Mouse (Mus musculus) c-Kit-negative CD71-positive TER-119-positive erythroid progenitor cells, embryonic 14.5 days (primary cell): ENCODE results near the gene Arntl2.

Experiments
- DNase-seq: peaks from one replicate; pipeline ENCODE4 v3.0.0-alpha.2; 2013; ENCODE audit warnings: low read depth, low spot score

The Arntl2 gene

DNA sequence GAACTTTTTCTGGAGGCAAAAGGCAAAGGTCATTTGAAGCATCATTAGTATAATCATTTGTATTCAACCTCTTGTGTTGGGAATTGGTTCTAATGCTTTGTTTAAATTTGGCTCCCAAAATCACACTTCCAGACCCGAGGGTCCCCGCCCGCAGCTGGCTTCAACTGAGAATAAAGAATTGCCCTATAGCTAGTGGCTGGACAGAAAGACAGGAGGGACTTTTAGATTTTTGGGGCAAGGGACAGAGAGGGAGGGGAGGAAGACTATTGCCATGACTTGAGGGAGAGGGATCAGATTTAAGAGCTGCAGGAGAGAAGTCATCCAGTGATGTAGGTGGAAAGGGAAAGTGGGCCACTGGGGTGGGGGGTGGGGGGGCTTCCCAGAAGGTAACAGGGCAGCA lies 14.3 kb upstream of the Arntl2 start:
- DNase-seq: no peak

DNA sequence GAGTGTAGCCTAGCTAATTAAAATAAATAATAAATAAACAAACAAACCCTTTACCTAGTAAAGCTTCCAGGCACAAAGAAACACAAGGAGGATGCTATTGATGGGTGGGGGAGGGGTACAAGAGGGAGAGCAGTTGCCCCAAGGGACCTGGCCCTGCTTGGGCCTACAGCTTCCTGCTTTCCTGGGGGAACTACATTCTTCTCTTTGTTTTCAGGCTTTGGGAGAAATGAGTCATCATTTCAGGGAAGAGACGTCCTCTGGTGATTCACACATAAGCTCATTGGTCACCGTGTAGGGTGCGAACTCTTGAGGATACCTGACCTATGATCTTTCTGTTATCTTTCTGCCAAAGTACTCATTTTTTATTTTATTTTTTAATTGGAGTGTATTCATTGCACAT lies 2.3 kb upstream of the Arntl2 start:
- no peak for DNase-seq

DNA sequence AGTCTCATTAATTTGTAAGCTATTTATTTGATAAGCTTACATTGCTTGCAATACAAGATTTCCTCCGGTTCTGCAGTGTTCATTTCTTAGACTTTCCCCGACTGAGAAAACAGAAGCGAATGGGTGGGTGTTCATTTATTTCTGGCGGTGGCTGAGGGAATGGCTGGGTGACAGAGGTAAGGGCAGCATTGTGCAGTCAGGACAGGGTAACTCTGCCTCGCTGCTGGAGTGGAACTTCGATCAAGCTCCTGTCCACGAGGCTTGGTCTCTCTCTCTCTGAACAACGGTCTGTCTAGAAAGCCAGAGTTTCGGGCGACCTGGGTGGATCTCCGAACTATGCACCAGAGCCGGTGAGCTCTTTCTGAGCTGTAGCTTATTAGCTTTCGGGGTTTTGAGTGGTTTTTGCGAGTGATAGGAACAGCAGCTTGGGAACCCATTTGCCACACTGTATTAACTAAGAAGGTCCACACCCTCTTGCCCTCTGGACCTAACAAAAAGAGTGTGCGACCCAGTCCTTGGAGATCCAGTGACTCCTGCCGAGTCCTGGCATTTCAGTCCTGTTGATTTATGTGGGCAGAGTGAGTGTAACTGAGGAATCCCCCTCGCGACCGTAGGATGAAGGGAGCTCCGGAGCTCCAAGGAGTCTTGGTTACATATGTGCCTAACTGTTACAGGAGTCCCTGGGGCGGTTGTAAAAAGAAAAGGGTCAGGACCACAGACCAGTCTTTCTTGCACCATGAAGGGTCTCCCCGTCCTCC lies 510 bp upstream of the Arntl2 start:
- no peak for DNase-seq

GRCm38 (mm10) chr6:146797446-146797845 lies 1.6 kb downstream of the Arntl2 start:
- DNase-seq: no peak

DNA sequence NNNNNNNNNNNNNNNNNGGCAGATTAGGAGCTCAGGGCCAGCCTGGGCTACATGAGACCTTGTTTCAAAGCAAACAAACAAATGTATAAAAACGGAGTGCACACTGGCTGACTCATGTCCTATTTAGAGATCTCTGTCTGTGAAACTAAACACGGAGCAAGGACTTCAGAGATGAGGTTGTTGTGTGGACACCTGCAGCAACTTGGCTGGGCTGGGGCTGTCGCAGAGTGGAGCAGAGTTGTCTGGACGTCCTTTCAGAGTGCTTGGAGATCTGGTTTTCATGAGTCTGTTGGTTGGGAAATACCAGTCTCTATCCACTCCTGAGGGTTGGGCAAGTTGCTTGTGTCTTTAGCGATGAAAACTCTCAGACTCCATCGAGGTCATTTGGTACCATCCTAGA lies 14.1 kb downstream of the Arntl2 start:
- DNase-seq: no peak

DNA sequence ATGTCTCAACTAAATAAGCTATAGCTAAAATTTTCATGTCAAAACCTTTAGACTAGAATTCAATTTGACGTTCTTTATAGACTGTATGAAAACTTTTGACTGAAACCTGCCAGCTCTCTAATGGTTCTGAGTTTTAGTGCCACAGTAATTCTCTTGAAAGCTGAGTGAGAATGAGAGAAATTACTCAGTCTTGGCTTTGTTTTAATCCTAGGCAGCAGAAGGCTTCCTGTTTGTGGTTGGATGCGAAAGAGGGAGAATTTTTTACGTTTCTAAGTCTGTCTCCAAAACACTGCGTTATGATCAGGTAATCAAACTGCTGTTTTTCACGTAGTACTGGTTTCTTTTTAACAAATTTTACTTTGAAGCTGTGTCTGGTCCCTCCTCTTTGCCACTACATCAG lies 17.2 kb downstream of the Arntl2 start:
- no peak for DNase-seq

DNA sequence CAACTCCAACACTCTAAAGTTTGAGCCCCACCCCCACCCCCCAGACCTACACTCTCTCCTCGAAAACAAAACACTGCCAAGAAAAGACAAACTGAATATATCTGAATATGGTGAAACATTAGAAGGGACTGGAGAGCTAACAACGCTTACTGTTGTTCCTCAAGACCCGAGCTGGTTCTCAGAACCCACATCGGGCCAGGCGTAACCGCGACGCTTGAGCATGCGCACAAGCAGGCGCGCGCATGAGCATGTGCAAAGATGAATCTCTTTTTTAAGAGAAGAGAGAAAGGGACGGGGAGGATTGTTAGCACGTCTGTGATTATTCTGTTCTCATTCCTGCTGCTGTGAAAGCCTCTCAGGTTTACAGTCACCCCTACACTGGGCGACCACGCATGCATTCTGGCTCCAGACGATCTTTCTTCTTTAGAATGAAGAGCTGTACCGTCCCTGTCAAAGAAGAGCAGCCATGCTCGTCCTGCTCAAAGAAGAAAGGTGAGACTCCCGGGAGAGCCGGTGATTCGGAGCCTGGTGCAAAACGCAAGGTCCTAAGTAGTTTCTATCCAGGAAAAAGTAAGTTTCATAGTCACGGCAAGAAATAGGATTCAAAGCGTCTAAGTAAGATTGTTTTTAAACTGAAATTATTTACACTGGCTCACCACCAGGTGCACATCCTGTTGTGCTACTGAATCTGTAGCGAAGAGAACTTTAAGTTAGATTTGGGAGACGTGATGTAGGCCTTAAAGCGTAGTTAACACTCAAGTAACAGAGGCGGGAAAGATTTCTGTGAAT lies 24.5 kb downstream of the Arntl2 start:
- no peak for DNase-seq

GRCm38 (mm10) chr6:146821958-146822357 lies 26.1 kb downstream of the Arntl2 start:
- DNase-seq: no peak

DNA sequence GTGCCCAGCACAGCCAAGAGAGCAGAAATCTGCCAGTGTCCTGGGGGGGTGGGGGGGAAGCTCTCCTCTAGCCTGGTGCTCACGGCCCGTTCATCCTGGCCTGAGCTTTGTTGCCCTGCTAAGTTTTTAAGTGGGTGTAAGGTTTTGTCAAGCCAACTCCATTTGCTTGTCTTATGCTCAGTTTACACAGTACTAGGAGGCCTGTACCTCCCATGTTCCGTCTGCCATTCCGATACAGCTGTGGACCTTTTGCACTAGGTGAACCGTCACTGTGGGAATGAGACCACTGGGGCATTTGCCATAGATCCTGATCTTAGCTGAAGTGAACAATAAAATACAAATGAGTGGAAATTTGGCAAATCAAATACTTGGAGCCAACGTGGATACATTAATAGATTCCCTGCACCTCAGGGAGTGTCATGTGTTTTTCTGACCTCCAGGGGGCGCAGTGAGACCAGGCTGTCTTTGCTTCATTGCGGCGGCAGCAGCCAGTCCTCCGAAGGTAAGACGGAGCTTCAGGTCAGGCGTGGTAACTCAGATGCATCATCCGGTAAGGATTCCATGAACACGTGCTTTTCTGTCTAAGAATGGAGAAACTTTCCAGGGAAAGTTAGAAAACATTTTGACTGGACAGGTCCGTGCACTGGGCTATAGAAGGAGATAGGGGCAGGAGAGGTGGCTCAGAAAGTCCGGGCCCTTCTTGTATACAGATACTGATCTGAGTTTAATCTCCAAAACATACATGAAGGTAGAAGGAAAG lies 29.1 kb downstream of the Arntl2 start:
- DNase-seq: peak; percentile 16

GRCm38 (mm10) chr6:146825487-146825773 lies 29.6 kb downstream of the Arntl2 start:
- DNase-seq: no peak

DNA sequence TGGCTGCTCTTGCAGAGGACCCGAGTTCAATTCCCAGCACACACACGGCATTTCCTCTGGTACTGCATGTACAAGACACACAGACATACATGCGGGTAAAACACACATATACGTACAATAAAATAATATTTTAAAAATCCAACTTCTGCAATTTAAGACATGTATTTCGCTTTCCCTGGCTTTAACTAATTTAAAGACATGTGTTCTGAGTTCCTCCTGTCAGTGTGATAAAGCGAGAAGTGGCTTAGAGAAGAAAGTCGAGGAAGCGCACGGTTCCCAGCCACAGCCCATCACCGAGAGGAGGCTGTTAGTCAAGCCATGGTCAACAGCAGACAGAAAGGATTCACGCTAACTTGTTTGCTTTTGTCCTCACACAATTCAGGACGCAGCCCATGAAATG lies 35.5 kb downstream of the Arntl2 start:
- no peak for DNase-seq

- DNase-seq: no peak
These were observed 37.8 kb downstream of the Arntl2 start for GRCm38 (mm10) chr6:146833485-146834314.

- no peak for DNase-seq
These were observed 38.5 kb downstream of the Arntl2 start for GRCm38 (mm10) chr6:146834342-146834741.

DNA sequence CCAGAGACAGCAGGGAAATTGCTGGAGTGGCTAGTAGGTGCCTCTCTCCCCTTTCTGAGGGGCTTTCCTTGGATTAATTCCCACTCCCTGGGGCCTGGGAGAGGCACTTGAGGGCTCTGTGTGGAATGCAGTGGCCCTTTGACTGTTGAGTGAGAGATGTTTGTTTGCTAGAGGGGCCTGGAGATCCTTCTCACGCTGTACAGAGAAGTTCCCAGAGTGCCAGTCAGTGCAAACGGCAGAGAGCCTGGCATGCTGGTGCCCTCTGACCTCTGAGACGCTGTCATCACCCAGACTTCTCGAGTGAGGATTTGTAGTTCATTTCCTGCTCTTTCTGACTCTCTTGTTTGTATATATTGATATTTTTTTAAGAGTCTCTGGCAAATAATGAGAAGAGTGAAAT lies 39.9 kb downstream of the Arntl2 start:
- no peak for DNase-seq

DNA sequence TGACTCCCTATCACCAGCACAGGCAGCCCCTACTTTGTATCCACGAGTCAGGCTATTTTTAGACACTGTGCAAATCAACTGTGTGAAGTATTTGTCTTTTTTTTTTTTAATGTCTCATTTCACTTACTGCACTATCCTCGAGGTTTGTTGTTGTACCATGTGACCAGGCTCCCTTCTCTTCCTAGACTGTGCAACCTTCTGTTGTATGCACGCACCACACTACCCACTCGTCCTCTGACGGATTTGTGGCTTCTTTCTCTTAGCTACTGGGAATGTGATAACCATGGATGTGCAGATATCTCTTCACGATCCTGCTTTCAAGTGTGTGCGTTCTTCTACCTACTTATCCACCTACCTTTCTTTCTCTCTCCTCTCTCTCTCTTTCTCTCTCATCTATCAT lies 41.5 kb downstream of the Arntl2 start:
- DNase-seq: no peak

DNA sequence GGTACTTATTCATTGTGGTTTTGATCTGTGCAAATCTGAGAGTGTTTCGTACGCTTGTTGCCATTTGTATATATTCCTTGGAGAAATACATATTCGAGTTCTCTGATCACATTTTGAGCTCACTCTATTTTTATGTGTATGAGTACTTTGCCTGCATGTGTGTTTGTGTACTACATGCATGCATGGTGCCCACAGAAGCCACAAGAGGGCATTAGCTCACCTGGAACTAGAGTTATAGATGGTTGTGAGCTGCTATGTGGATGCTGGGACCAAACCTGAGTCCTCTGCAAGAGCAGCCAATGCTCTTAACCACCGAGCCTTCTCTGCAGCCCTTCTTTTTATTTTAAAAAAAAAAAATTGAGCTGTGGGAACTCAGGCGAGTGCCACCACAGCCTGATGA lies 42.5 kb downstream of the Arntl2 start:
- DNase-seq: no peak

DNA sequence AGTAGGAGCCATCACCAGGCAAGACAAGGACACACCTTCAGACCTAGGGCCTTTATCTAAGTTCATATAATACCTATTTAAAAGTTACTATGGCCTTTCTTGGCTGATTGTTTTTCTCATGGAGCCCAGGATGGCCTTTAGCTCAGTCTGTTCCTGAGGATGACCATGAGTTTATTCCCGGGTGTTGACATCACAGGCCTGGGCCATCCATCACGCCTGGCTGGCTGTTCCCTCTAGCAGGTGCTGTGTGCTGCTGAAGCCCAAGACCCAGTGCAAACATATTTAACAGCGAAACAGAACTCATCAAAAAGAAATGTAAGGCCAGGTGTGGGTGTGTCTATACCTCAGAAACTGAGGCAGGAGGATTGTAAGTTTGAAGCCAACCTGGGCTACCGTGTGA lies 43.0 kb downstream of the Arntl2 start:
- DNase-seq: no peak

DNA sequence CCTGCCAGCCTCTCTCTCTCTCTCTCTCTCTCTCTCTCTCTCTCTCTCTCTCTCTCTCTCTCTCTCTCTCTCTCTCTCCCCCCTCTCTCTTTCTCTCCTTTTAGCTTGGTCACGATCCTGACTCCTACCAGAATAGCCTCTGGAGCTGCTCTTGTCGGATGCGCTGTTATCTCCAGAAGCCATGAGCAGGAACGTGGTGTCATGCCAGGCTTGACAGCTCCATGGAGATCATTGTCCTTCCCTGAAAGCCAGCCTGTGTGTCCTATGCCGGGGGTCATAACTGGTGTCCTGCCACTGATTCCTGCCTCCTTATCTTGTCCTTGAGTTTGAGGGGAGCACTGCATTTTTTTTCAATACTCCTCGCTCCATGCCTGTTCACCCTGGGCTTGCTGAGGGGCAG lies 49.0 kb downstream of the Arntl2 start:
- DNase-seq: no peak

DNA sequence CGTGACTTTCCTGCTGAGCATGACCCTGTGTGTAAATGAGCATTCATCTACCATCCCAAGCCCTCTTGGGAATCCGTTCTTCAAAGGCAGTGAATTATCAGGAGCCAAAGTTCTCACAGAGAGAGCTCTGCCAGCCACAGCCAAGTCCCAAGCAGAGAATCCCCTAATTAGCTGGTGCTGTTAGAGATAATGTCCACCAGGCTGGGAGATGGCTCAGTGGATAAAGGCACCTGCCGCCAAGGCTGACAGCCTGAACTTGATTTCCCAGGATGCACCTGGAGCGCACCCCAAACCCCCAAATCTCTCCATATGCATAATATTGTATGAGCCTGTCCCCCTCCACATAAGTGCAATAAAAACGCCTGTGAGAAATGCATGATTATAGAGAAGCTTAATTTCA lies 49.5 kb downstream of the Arntl2 start:
- DNase-seq: no peak

DNA sequence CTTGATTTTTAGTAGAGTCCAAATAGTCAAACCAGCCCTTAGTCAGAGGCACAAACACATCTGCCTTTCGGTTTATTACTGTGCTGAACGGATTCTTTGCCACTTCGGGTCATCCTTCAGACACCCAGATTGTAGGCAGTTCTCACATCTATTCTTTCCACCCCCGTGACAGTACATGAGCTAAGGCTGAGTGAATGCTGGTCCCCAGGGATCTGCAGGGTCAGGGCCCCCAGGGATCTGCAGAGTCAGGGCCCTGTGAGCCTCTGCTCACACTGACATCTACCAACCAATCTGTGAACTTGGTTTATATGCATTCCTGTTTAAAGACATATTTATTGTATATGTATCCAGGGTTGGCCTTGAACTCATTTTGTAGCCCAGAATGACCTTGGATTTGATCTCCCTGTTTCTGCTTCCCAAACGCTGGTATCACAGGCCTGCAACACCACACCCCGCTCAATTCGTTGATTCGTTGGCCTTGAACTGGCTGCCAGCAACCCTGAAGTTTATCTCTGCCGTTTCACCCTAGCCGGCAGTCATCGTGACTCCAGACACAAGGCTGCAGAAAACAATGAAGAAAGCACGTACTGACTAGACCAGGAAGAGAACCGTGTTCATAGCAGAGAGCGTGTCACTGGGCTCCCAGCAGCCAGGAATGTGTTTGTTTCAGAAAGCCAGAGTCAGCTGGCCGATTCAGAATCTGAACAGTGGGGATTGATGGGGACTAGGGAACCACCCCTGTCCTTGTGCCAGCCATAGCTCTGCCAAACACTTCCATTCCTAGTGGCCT lies 50.3 kb downstream of the Arntl2 start:
- no peak for DNase-seq

GRCm38 (mm10) chr6:146847402-146847801 lies 51.5 kb downstream of the Arntl2 start:
- no peak for DNase-seq
